Comparison of ENCODE assay signal across 11 mouse cellular contexts in genomic region chr10:85464152-85464551, GRCm38 (mm10).
DNase-seq lines count a peak whose midpoint lies in the region; ATAC-seq lines count a peak whose summit lies in the region.
"Had no signal": no experiment of that assay in that cellular context is flagged by ENCODE, and none has a peak within 500 bp of the region (broad histone marks: within the 10 kb centered on the region; RNA-seq: fewer than 3 reads in every experiment).

No protein-coding gene starts in this region.

- no peaks in the 10 kb centered on the region for H3K36me3 ChIP-seq in kidney, embryonic 15.5 days
- no peaks in the 10 kb centered on the region for H3K36me3 ChIP-seq in embryonic facial prominence, embryonic 13.5 days
- no peaks in the 10 kb centered on the region for H3K36me3 ChIP-seq in hindbrain, embryonic 13.5 days
- H3K36me3 ChIP-seq: liver, embryonic 12.5 days had no signal

- H3K9ac ChIP-seq in kidney, embryonic 15.5 days, result no peak overlapping the region
- H3K9ac ChIP-seq in embryonic facial prominence, embryonic 13.5 days, result no peak overlapping the region
- no peak overlapping the region for H3K9ac ChIP-seq in hindbrain, embryonic 13.5 days
- H3K9ac ChIP-seq: liver, embryonic 12.5 days had no signal

- 28% methylated on average over 6 of the region's 6 CpGs for WGBS in kidney, embryonic 15.5 days
- WGBS in embryonic facial prominence, embryonic 13.5 days, result 28% methylated on average over 6 of the region's 6 CpGs
- WGBS in hindbrain, embryonic 13.5 days, result 45% methylated on average over 6 of the region's 6 CpGs

- no peaks in the 10 kb centered on the region for H3K9me3 ChIP-seq in kidney, embryonic 15.5 days (replicated peaks)
- no peaks in the 10 kb centered on the region for H3K9me3 ChIP-seq in embryonic facial prominence, embryonic 13.5 days
- H3K9me3 ChIP-seq in hindbrain, embryonic 13.5 days, result no peaks in the 10 kb centered on the region
- H3K9me3 ChIP-seq: liver, embryonic 12.5 days had no signal

- H3K4me3 ChIP-seq in kidney, embryonic 15.5 days (replicated peaks), result no peak overlapping the region
- H3K4me3 ChIP-seq in embryonic facial prominence, embryonic 13.5 days, result no peak overlapping the region
- no peak overlapping the region for H3K4me3 ChIP-seq in hindbrain, embryonic 13.5 days
- H3K4me3 ChIP-seq: liver, embryonic 12.5 days; myocyte had no signal

- peaks cover 37% of the 10 kb centered on the region for H3K4me1 ChIP-seq in kidney, embryonic 15.5 days
- peaks cover 33% of the 10 kb centered on the region for H3K4me1 ChIP-seq in embryonic facial prominence, embryonic 13.5 days
- peaks cover 55% of the 10 kb centered on the region for H3K4me1 ChIP-seq in hindbrain, embryonic 13.5 days (replicated peaks)
- H3K4me1 ChIP-seq: liver, embryonic 12.5 days had no signal

- no peak for DNase-seq in kidney, adult 18-20 months
- peak; percentile 36 for DNase-seq in brain, embryonic 18.5 days (ENCODE audit: low read depth, low spot score)
- no peak for DNase-seq in urinary bladder, postnatal 10 days (ENCODE audit: low spot score)
- DNase-seq in urinary bladder, adult 2 months (ENCODE audit: low spot score), result no peak
- DNase-seq in left cerebral cortex, adult 9 months (ENCODE audit: low spot score in 2 of 2), result no peak
- DNase-seq: kidney, postnatal 14 days had no signal

- H3K27me3 ChIP-seq in kidney, embryonic 15.5 days, result no peaks in the 10 kb centered on the region
- no peaks in the 10 kb centered on the region; the same call in 1 of the 2 replicates for H3K27me3 ChIP-seq in embryonic facial prominence, embryonic 13.5 days
- no peaks in the 10 kb centered on the region for H3K27me3 ChIP-seq in hindbrain, embryonic 13.5 days
- H3K27me3 ChIP-seq: liver, embryonic 12.5 days had no signal

- peak; percentile 67 for ATAC-seq in kidney, embryonic 15.5 days (replicated peaks; ENCODE audit: low FRiP score)
- ATAC-seq in embryonic facial prominence, embryonic 13.5 days (ENCODE audit: insufficient number of reproducible peaks, insufficient read depth, low FRiP score, low TSS enrichment, low read depth), result no peak
- ATAC-seq in hindbrain, embryonic 13.5 days (ENCODE audit: low FRiP score), result no peak
- ATAC-seq: liver, embryonic 12.5 days had no signal

- H3K27ac ChIP-seq in kidney, embryonic 15.5 days, result no peak overlapping the region
- 0 out of 2 replicates have a peak overlapping the region, but pooled peaks have one; percentile 52 for H3K27ac ChIP-seq in embryonic facial prominence, embryonic 13.5 days
- H3K27ac ChIP-seq in hindbrain, embryonic 13.5 days, result peak overlapping the region; percentile 10; the same call in 1 of the 2 replicates
- H3K27ac ChIP-seq: liver, embryonic 12.5 days had no signal

- H3K4me2 ChIP-seq in kidney, embryonic 15.5 days, result no peak overlapping the region
- H3K4me2 ChIP-seq in embryonic facial prominence, embryonic 13.5 days, result no peak overlapping the region
- no peak overlapping the region for H3K4me2 ChIP-seq in hindbrain, embryonic 13.5 days
- H3K4me2 ChIP-seq: liver, embryonic 12.5 days had no signal
